Mouse (Mus musculus): ENCODE measurements at regions not wholly inside any gene's neighbourhood (a gene's known extent, or its start where the extent isn't known, plus 50 kb on each side); places are given as distances from the start of the nearest gene placed in this dataset.
A peak's percentile ranks its signal among the peaks of the same experiment; 100 is the strongest.

DNA sequence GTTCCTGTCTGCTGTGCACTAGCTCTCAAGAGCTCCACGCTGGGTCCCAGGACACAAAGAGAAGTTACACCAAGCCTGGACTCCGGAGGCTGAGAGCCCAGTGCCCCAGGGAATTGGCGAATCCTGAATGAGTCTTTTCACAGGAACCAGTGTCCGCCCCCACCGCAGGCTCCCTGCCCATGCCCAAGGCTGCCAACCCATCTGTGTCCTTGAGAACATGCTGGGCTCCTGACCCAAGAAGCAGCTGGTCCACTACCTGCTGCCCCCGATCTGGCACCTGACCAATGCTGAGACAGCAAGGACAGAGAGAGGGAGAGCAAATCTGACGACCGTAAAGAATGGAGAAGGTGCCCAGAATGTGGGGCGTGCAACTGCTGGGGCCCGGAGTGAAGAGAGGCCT, 85.2 kb upstream of the Cplx2 start:
- H3K27me3 ChIP-seq (ENCODE audit: insufficient read depth, poor library complexity, severe bottlenecking), result peaks cover 32% of the 10 kb centered on the region
- peaks cover 10% of the 10 kb centered on the region for H3K4me1 ChIP-seq
- no peak for DNase-seq (ENCODE audit: low spot score)
- H3K27ac ChIP-seq, result no peak overlapping the region
- H3K9me3 ChIP-seq, result no peaks in the 10 kb centered on the region
- no peaks in the 10 kb centered on the region for H3K36me3 ChIP-seq
- 86% methylated on average over 10 of the region's 10 CpGs for WGBS
- no peak overlapping the region for H3K4me3 ChIP-seq

DNA sequence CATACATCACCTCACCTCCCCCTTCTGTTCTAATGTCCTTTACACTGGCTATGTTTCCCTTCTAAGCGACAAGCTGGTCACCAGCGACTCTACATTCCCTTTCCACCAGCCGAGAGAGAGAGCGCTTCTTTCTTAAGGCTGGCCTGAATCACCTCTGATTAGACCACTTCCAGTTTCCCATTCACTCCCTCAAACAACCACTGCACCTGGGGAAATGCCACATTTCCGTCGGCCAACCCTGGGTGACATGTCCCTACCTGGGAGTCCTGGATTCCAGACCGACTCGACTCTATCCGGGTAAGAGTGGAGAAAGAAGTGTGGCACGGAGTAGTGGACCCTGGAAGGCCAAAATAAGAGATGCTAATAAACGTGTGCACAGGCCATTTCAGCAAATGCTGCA, 84.5 kb upstream of the Cplx2 start:
- H3K4me1 ChIP-seq, result peaks cover 10% of the 10 kb centered on the region
- 78% methylated on average over 11 of the region's 11 CpGs for WGBS
- no peak overlapping the region for H3K4me3 ChIP-seq
- no peak overlapping the region for H3K27ac ChIP-seq
- peaks cover 26% of the 10 kb centered on the region for H3K27me3 ChIP-seq (ENCODE audit: insufficient read depth, poor library complexity, severe bottlenecking)
- H3K36me3 ChIP-seq, result no peaks in the 10 kb centered on the region
- no peaks in the 10 kb centered on the region for H3K9me3 ChIP-seq
- DNase-seq (ENCODE audit: low spot score), result no peak

DNA sequence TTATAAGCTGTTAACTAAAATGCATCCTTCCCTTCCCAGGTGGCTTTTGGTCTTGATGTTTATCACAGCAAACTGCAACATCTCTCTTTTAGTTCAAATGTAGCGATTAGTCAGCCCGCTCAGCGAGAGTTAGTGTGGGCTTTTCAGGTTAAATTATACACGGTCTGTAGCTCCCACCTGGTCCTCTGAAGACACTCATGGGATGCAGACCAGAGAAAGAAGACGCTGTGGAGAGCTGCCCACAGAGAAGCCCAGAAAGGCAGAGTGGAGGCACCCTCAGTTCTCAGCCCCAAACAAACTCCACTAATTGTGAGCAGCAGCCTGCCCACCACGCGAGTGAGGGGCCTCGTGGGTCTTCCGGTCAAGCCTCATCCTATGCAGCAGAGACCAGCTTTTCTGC, 81.1 kb upstream of the Cplx2 start:
- no peaks in the 10 kb centered on the region for H3K9me3 ChIP-seq
- no peak overlapping the region for H3K27ac ChIP-seq
- WGBS, result 85% methylated on average over 9 of the region's 9 CpGs
- DNase-seq (ENCODE audit: low spot score), result no peak
- no peaks in the 10 kb centered on the region for H3K36me3 ChIP-seq
- no peak overlapping the region for H3K4me3 ChIP-seq
- H3K27me3 ChIP-seq (ENCODE audit: insufficient read depth, poor library complexity, severe bottlenecking), result peaks cover 4% of the 10 kb centered on the region; the same call in 1 of the 2 replicates
- H3K4me1 ChIP-seq, result no peaks in the 10 kb centered on the region

DNA sequence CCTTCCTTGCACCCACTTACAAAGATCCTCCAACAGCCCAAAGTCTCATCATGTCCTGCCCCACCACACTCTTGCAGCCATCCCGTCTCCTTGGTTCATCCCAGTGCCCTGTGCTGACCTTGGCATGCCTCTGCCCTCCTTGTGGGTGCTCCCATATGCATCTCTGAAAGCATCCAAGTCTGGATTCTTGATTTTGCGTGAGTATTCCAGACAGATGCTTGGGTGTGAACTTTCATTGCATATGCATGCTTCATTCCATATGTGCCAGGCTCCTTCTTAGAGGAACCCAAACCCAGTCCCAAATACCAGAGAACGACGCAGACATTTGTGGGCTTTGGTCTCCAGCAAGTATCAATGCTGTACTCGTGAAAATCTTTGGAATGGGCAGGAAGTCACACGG, 78.8 kb upstream of the Cplx2 start:
- H3K27me3 ChIP-seq (ENCODE audit: insufficient read depth, poor library complexity, severe bottlenecking), result peaks cover 4% of the 10 kb centered on the region; the same call in 1 of the 2 replicates
- no peaks in the 10 kb centered on the region for H3K4me1 ChIP-seq
- H3K9me3 ChIP-seq, result no peaks in the 10 kb centered on the region
- H3K27ac ChIP-seq, result no peak overlapping the region
- no peaks in the 10 kb centered on the region for H3K36me3 ChIP-seq
- 78% methylated on average over 6 of the region's 6 CpGs for WGBS
- H3K4me3 ChIP-seq, result no peak overlapping the region
- no peak for DNase-seq (ENCODE audit: low spot score)

DNA sequence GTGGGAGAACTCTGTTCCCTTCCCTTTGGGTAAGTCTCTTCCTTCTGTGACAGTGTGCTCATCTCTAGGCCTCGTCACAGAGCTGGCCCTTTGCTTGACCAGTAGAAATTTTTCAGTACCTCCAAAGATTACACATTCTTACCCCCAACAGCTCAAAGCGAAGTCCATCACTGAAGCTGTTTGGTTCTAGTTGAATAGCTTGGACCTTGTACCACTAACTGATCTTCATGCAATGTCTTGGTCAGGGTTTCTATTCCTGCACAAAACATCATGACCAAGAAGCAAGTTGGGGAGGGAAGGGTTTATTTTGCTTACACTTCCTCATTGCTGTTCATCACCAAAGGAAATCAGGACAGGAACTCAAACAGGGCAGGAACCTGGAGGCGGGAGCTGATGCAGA, 78.1 kb upstream of the Cplx2 start:
- H3K27me3 ChIP-seq (ENCODE audit: insufficient read depth, poor library complexity, severe bottlenecking), result peaks cover 4% of the 10 kb centered on the region; the same call in 1 of the 2 replicates
- H3K9me3 ChIP-seq, result no peaks in the 10 kb centered on the region
- no peak for DNase-seq (ENCODE audit: low spot score)
- no peak overlapping the region for H3K27ac ChIP-seq
- no peak overlapping the region for H3K4me3 ChIP-seq
- 80% methylated on average over 3 of the region's 3 CpGs for WGBS
- H3K36me3 ChIP-seq, result no peaks in the 10 kb centered on the region
- no peaks in the 10 kb centered on the region for H3K4me1 ChIP-seq

DNA sequence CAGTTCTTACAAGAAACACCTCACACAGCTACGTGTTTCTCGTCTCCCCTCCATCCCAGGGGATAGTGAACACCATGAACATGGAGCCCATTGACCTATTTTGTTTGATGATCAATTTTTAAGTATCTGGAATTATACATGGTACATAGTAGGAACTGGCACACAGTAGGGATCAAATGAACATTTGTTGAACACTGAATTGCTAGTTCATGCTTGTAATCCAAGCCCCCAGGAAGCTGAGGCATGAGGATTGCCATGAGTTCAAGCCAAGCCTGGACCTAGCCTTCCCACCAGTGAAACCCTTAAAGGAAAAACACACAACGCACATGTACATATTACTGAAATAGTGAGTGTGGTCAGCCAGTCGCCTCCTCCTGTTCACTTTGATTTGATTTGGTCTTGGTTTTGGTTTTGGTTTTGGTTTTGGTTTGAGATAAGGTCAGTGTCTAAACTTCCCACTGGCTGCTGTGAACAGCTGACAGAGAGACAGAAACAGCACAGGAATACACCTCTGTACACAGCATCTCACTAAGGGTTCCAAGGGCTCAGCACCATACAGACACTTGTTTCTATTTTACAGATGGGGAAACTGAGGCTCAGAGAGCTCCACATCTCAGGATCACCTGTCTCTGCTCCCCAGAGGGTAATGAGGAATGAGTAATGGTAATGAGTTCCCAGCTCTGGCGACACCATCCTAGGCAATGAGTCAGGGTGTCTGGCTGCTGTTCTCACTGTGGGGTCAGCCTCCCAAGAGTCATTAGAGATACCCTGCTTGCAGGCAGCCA, 75.5 kb upstream of the Cplx2 start:
- 66% methylated on average over 5 of the region's 5 CpGs for WGBS
- H3K27me3 ChIP-seq (ENCODE audit: insufficient read depth, poor library complexity, severe bottlenecking), result peaks cover 12% of the 10 kb centered on the region
- no peak for DNase-seq (ENCODE audit: low spot score)
- H3K9me3 ChIP-seq, result no peaks in the 10 kb centered on the region
- no peaks in the 10 kb centered on the region for H3K36me3 ChIP-seq
- H3K27ac ChIP-seq, result no peak overlapping the region
- H3K4me1 ChIP-seq, result no peaks in the 10 kb centered on the region
- H3K4me3 ChIP-seq, result no peak overlapping the region

DNA sequence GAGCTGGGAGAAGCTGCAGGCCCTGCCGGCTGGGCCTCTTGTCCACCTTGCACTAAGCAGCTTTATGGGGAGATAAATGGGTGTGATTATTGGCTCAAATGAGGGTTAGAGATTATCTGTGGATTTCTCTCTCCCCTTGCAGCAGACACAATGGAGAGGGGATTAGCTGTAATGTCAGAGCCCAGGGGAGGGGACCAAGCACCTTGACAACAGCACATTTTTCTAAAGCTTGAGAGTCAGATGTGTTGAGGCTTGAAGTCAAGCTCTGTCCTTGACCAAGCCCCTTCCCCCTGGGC, 74.9 kb upstream of the Cplx2 start:
- DNase-seq (ENCODE audit: low spot score), result no peak
- peaks cover 18% of the 10 kb centered on the region for H3K27me3 ChIP-seq (ENCODE audit: insufficient read depth, poor library complexity, severe bottlenecking)
- no peaks in the 10 kb centered on the region for H3K9me3 ChIP-seq
- no peaks in the 10 kb centered on the region for H3K4me1 ChIP-seq
- H3K27ac ChIP-seq, result no peak overlapping the region
- H3K36me3 ChIP-seq, result no peaks in the 10 kb centered on the region
- WGBS, result 29% methylated on average over 1 of the region's 1 CpGs
- H3K4me3 ChIP-seq, result no peak overlapping the region

DNA sequence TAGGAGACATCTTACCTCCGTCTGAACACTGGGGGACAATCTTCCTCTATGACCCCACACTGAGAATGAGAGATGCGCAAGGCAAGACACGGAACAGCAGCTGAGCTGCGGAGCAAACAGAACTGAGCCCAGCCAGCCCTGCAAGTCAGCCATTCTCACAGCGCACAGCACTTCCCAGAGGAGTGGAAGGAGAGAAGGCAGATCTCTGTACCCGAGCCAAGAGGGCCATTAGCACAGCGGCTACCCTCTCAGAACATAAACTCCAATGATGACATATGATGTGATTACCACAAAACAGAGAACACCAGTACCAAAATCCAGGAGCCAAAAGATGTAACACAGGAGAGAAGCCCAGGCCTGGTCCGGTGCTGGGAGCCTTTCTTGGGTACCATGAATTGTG, 72.3 kb upstream of the Cplx2 start:
- DNase-seq (ENCODE audit: low spot score), result no peak
- WGBS, result 71% methylated on average over 8 of the region's 8 CpGs
- peaks cover 21% of the 10 kb centered on the region for H3K4me1 ChIP-seq
- H3K9me3 ChIP-seq, result no peaks in the 10 kb centered on the region
- H3K4me3 ChIP-seq, result no peak overlapping the region
- no peak overlapping the region for H3K27ac ChIP-seq
- peaks cover 19% of the 10 kb centered on the region for H3K27me3 ChIP-seq (ENCODE audit: insufficient read depth, poor library complexity, severe bottlenecking)
- H3K36me3 ChIP-seq, result no peaks in the 10 kb centered on the region

DNA sequence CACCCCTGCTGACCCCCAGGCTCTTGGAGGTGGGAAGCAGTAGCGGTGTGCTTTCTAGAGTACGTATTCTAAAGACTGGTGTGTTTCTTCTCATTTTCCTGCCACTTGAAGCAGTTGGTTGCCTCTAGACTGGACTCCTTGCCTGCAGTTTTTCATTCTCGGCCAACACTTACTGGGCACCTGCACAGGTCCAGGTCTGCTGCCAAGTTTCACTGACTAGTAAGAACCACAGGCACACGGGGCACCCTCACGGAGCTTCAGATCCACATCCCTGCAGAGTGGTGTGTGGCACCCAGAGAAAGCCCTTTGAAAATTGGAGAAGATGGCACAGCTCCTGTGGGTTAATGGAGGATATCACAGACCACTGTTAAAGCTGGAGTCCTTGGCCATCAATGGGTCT, 71.9 kb upstream of the Cplx2 start:
- no peak for DNase-seq (ENCODE audit: low spot score)
- no peaks in the 10 kb centered on the region for H3K36me3 ChIP-seq
- H3K27ac ChIP-seq, result no peak overlapping the region
- H3K4me3 ChIP-seq, result no peak overlapping the region
- no peaks in the 10 kb centered on the region for H3K9me3 ChIP-seq
- peaks cover 26% of the 10 kb centered on the region for H3K4me1 ChIP-seq
- H3K27me3 ChIP-seq (ENCODE audit: insufficient read depth, poor library complexity, severe bottlenecking), result peaks cover 19% of the 10 kb centered on the region
- 85% methylated on average over 5 of the region's 5 CpGs for WGBS

DNA sequence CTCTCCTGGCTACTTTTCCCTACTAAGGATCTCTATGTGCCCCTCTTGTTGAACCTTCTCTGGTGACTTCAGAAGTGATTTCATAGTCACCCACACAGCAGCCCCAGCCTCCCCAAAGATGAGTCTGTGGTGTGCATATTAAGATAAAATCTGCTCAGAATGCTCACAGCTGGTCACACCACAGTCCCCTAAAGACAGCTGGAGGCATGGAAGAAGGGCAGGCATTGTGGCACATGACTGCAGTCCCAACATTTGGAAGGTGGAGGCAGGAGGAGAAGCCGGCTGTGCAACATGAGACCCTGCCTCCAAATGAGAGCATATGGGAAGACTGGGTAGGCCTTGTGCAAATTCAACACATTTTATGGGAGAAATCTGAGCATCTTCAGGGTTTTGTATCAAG, 70.0 kb upstream of the Cplx2 start:
- Histone ChIP-seq H3K36me3 (no peaks in the 10 kb centered on the region), H3K27ac (no peak overlapping the region), H3K4me3 (no peak overlapping the region), H3K4me1 (peaks cover 28% of the 10 kb centered on the region), H3K27me3 (ENCODE audit: insufficient read depth, poor library complexity, severe bottlenecking) (peaks cover 19% of the 10 kb centered on the region), H3K9me3 (no peaks in the 10 kb centered on the region)
- WGBS, result 68% methylated on average over 1 of the region's 1 CpGs
- no peak for DNase-seq (ENCODE audit: low spot score)

DNA sequence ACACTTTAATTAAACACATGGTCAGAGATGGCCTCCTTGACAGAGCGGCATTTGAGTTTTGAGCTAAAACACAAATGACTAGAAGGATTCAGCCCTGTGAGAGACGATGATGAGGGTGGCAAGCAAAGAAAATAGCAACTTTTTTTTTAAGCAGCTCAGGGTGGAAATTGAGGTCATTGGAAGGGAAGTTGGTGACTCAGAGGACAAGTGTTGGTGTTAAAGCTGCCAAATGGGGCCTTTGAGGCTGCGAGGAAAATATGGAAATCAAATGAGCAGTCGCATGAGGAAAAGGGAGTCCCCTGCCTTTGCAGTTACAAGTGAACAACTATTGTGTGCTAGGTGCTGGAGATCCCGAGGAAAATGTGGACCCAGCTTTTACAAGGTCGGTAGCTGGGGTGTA, 69.5 kb upstream of the Cplx2 start:
- 28% methylated on average over 6 of the region's 6 CpGs for WGBS
- Histone ChIP-seq H3K27ac (no peak overlapping the region), H3K27me3 (ENCODE audit: insufficient read depth, poor library complexity, severe bottlenecking) (peaks cover 19% of the 10 kb centered on the region), H3K9me3 (no peaks in the 10 kb centered on the region), H3K4me3 (peak overlapping the region; percentile 94; the same call in 1 of the 2 replicates), H3K4me1 (peaks cover 28% of the 10 kb centered on the region), H3K36me3 (no peaks in the 10 kb centered on the region)
- no peak for DNase-seq (ENCODE audit: low spot score)

DNA sequence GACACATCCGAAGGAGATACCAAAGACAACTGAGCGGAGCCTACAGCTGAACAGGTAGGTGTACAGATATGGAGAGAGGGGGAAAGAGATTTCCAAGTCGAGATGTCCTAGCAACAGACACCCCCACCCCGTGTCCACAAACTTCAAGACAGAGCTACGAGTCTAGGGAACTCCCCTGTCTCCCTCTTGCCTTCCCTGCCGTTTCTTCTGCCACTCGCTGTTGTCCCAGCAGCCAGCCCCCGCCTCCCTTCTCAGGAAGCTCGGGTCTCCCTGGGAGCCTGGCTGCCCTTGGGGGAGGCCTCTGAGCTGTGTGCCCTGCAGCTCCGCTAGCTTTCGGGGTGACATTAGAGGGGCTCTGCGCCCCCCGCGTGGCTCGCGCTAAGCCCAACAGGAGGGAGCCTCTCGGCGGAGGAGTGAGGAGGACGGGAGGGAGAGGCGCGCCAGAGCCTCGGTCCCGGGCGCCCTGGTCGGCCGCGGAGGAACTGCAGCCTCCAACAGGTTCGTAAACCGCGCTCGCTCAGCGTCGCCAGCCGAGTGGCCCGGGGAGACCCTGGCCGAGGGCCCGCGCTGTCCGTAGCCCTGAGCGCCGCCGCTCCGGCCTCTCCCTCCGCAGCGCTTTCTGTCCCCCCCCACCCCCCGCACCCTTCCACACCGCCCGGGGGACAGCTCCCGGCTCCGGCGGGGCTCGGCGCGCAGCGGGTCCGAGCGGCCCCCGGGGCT, 68.6 kb upstream of the Cplx2 start:
- Histone ChIP-seq H3K36me3 (no peaks in the 10 kb centered on the region), H3K4me3 (peak overlapping the region; percentile 94), H3K9me3 (no peaks in the 10 kb centered on the region), H3K4me1 (peaks cover 28% of the 10 kb centered on the region), H3K27me3 (ENCODE audit: insufficient read depth, poor library complexity, severe bottlenecking) (peaks cover 19% of the 10 kb centered on the region), H3K27ac (peak overlapping the region; percentile 99)
- DNase-seq (ENCODE audit: low spot score), result peak; percentile 81
- 1% methylated on average over 47 of the region's 58 CpGs for WGBS

DNA sequence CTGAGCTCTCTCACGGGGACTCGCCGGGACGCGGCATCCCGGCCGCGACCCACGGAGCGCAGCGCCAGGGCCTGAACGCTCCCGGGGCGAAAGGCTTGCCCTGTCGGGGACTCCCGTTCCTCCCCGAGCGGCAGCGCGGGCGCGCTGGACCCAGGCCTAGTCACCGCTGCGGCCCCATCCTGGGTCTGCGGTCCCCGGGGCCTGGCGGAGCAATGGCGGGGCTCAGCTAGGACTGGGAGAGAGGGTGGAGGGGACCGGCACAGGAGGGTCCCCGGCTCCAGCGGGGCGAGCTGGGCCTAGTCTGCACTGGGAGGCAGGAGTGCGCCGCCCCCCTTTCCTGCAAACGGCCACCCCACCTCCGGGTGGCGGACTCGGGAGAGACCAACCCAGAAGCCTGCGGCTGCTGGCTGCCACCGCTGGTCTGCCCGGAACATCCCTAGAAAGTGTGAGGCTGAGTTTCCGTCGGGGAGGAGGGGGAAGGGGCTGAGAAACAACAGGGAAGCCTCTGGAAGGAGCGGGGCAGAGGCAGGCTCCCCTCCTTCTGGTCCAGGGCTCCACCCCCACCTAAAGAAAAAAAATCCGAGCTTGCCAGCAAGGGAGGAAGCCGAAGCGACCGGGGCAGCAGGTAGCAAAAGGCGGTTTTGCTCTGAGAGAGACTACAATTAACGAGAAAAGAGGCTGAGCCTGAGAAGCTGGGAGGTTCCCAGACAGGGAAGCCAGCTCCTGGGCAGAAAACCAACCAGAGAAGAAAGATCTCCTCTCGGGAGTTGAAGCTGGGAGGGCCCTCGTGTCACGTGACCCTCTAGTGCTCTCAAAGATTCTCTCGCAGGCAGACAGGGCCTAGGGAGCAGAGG, 67.9 kb upstream of the Cplx2 start:
- H3K27me3 ChIP-seq (ENCODE audit: insufficient read depth, poor library complexity, severe bottlenecking), result peaks cover 19% of the 10 kb centered on the region
- peak overlapping the region; percentile 99 for H3K27ac ChIP-seq
- H3K4me1 ChIP-seq, result peaks cover 28% of the 10 kb centered on the region
- H3K36me3 ChIP-seq, result no peaks in the 10 kb centered on the region
- H3K9me3 ChIP-seq, result no peaks in the 10 kb centered on the region
- H3K4me3 ChIP-seq, result peak overlapping the region; percentile 94
- DNase-seq (ENCODE audit: low spot score), result peak; percentile 89
- under 1% methylated on average over 54 of the region's 54 CpGs for WGBS

All from heart, embryonic 10.5 days (tissue).